Mouse (Mus musculus) liver, embryonic 14.5 days (tissue): ENCODE data around the gene Prss44. TPM values are rescaled to one million over a fixed set of nuclear protein-coding genes. Genes with fewer than 3 reads are reported as not detected.

Experiments used
- ATAC-seq: fragments of 200-750 bp; cut with Nextera tagmentation; 2 replicates; pipeline ENCODE4 v1.8.0; 2017; ENCODE audit warnings: moderate number of reproducible peaks, mild to moderate bottlenecking, moderate library complexity; ENCODE audit not compliant: insufficient read depth
- DNase-seq, 3 experiments: peaks; one replicate each; pipeline ENCODE4 v3.0.0-alpha.2; 2012 to 2013; ENCODE audit warnings: low read depth in 3 of 3, low spot score in 3 of 3
- H3K27ac ChIP-seq: fragments of 300-500 bp; sonication (generic); 2 replicates; pipeline ENCODE4 v1.5.1; 2014; ENCODE audit warnings: moderate library complexity, mild to moderate bottlenecking, control low read depth, inconsistent platforms
- H3K27me3 ChIP-seq: fragments of 300-500 bp; sonication (generic); 2 replicates; pipeline ENCODE4 v1.6.1; 2014; ENCODE audit warnings: mild to moderate bottlenecking, low read length, moderate library complexity; ENCODE audit not compliant: control insufficient read depth, insufficient read depth
- H3K36me3 ChIP-seq: fragments of 300-500 bp; sonication (generic); replicated peaks from 2 replicates; pipeline ENCODE4 v1.6.1; 2014; ENCODE audit warnings: low read depth; ENCODE audit not compliant: control insufficient read depth, insufficient read depth
- H3K4me1 ChIP-seq, 2 experiments: fragments of 200-500 bp in 1 of 2; fragments of 300-500 bp in 1 of 2; sonication (generic) in 1 of 2; replicated peaks; 2 replicates each; pipeline ENCODE4 v1.6.1; 2012 to 2014; ENCODE audit warnings: antibody characterized with exemption in 1 of 2, inconsistent platforms in 1 of 2, low read length in 1 of 2; ENCODE audit not compliant: control insufficient read depth in 2 of 2, insufficient read depth in 2 of 2
- H3K4me2 ChIP-seq: fragments of 300-500 bp; sonication (generic); 2 replicates; pipeline ENCODE4 v1.6.1; 2014; ENCODE audit warnings: low read depth, mild to moderate bottlenecking, control low read depth, moderate library complexity
- H3K4me3 ChIP-seq, 2 experiments: fragments of 200-500 bp in 1 of 2; fragments of 300-500 bp in 1 of 2; sonication (generic) in 1 of 2; 2 replicates each; pipeline ENCODE4 v1.5.1; 2012 to 2014; ENCODE audit warnings: low read depth in 2 of 2, low read length in 2 of 2, mild to moderate bottlenecking in 2 of 2, control low read depth in 1 of 2, inconsistent platforms in 1 of 2, moderate library complexity in 1 of 2; ENCODE audit not compliant: insufficient read depth in 1 of 2
- H3K9ac ChIP-seq: fragments of 300-500 bp; sonication (generic); replicated peaks from 2 replicates; pipeline ENCODE4 v1.6.1; 2014; ENCODE audit warnings: mild to moderate bottlenecking, control low read depth, moderate library complexity
- H3K9me3 ChIP-seq: fragments of 300-500 bp; sonication (generic); 2 replicates; pipeline ENCODE4 v1.6.1; 2016; ENCODE audit warnings: low read length, mixed read lengths; ENCODE audit not compliant: control insufficient read depth
- CTCF ChIP-seq: IDR thresholded peaks from 2 replicates; pipeline ENCODE4 v1.5.1; 2016; ENCODE audit warnings: antibody characterized with exemption, low read depth, control low read depth
- EP300 ChIP-seq: IDR thresholded peaks from 2 replicates; pipeline ENCODE4 v1.6.1; 2016; ENCODE audit warnings: antibody characterized with exemption, low read depth
- WGBS: fragments of 180-500 bp; shearing (Covaris S2); extraction: QIAGEN DNeasy Blood & Tissue Kit; methylation state at CpG from one replicate; pipeline ENCODE4 v1.1.7; 2014; ENCODE audit not compliant: insufficient replicate concordance; 5-methylcytosine and 5-hydroxymethylcytosine counted together
- polyA plus RNA-seq, 2 experiments: library from polyadenylated mRNA; depleted of rRNA in 1 of 2; stranded (reverse) in 1 of 2; unstranded in 1 of 2; fragments of >200 nt; fragmentation: Nextera tagmentation in 1 of 2; extraction: Ambion mirVana in 1 of 2; gene quantifications; 2 replicates each; pipeline versions ENCODE4 v1.2.1 to v1.2.3; 2012 to 2014

Prss44 gene
- polyA plus RNA-seq (2012; rRNA removed): not detected in 2 replicates
- not detected in 2 replicates for polyA plus RNA-seq (2014; fragmentation: Nextera tagmentation; extraction: Ambion mirVana)

GRCm38 (mm10) chr9:110813789-110814188 is at the start of gene Prss44:
Prss44 (plus strand) TSS chr9:110813994.
- WGBS: 43% methylated on average over 18 of the region's 18 CpGs
- no peak for TF ChIP-seq CTCF
- TF ChIP-seq EP300: no peak
- no peak for ATAC-seq

GRCm38 (mm10) chr9:110772336-110772735 is 41.5 kb upstream of the Prss44 start:
- Histone ChIP-seq H3K27me3 (no peaks in the 10 kb centered on the region), H3K9me3 (no peaks in the 10 kb centered on the region), H3K4me1 (no peaks in the 10 kb centered on the region), H3K4me2 (no peak overlapping the region), H3K36me3 (no peaks in the 10 kb centered on the region), H3K27ac (no peak overlapping the region), H3K4me3 (no peak overlapping the region), H3K9ac (no peak overlapping the region)
- 80% methylated on average over 10 of the region's 10 CpGs for WGBS
- ATAC-seq (no peak), DNase-seq (no peak)
- TF ChIP-seq CTCF: no peak
- TF ChIP-seq EP300: no peak

More at GRCm38 (mm10) chr9:110813789-110814188, at the start of gene Prss44:
- H3K27ac ChIP-seq: no peak within 1 kb of the TSS
- no peak within 1 kb of the TSS for H3K4me3 ChIP-seq
- H3K4me2 ChIP-seq: no peak within 1 kb of the TSS
- H3K27me3 ChIP-seq: no peaks in the 10 kb centered on the region
- H3K4me1 ChIP-seq: no peaks in the 10 kb centered on the region
- H3K9me3 ChIP-seq: no peaks in the 10 kb centered on the region
- no peak for DNase-seq
- no peak within 1 kb of the TSS for H3K9ac ChIP-seq
- no peaks in the 10 kb centered on the region for H3K36me3 ChIP-seq

GRCm38 (mm10) chr9:110774403-110775268 is 39.2 kb upstream of the Prss44 start:
- DNase-seq: no peak
- Histone ChIP-seq H3K4me1 (no peaks in the 10 kb centered on the region), H3K4me3 (no peak overlapping the region), H3K9me3 (no peaks in the 10 kb centered on the region), H3K4me2 (no peak overlapping the region), H3K36me3 (no peaks in the 10 kb centered on the region), H3K9ac (no peak overlapping the region), H3K27ac (no peak overlapping the region), H3K27me3 (no peaks in the 10 kb centered on the region)
- no peak for ATAC-seq
- 69% methylated on average over 15 of the region's 15 CpGs for WGBS
- TF ChIP-seq EP300 (no peak), CTCF (no peak)

- DNase-seq (no peak), ATAC-seq (no peak)
- H3K36me3 ChIP-seq: no peaks in the 10 kb centered on the region
- TF ChIP-seq EP300 (no peak), CTCF (no peak)
- no peak overlapping the region for H3K27ac ChIP-seq
- no peaks in the 10 kb centered on the region for H3K4me1 ChIP-seq
- no peak overlapping the region for H3K4me3 ChIP-seq
- WGBS: 70% methylated on average over 10 of the region's 10 CpGs
- no peak overlapping the region for H3K4me2 ChIP-seq
- peaks cover 1% of the 10 kb centered on the region for H3K27me3 ChIP-seq
- H3K9ac ChIP-seq: no peak overlapping the region
- no peaks in the 10 kb centered on the region for H3K9me3 ChIP-seq
Measured at GRCm38 (mm10) chr9:110775269-110776022, 38.3 kb upstream of the Prss44 start.

GRCm38 (mm10) chr9:110778100-110778499 is 35.7 kb upstream of the Prss44 start:
- no peak for TF ChIP-seq CTCF
- no peak overlapping the region for H3K27ac ChIP-seq
- peaks cover 0 to 3% of the 10 kb centered on the region in 2 experiments; a peak in 1 of 4 replicates for H3K4me1 ChIP-seq
- ATAC-seq (no peak), DNase-seq (no peak)
- WGBS: 67% methylated on average over 1 of the region's 1 CpGs
- H3K27me3 ChIP-seq: peaks cover 3% of the 10 kb centered on the region
- H3K9me3 ChIP-seq: no peaks in the 10 kb centered on the region
- no peak overlapping the region for H3K4me3 ChIP-seq
- H3K9ac ChIP-seq: no peak overlapping the region
- no peak overlapping the region for H3K4me2 ChIP-seq
- H3K36me3 ChIP-seq: no peaks in the 10 kb centered on the region
